Mouse (Mus musculus) kidney, postnatal 14 days (tissue): Measurements from ENCODE around the gene Tdp1.
A peak's percentile ranks its signal among the peaks of the same experiment; 100 is the strongest.

Experiments
- DNase-seq: peaks from one replicate; pipeline ENCODE4 v3.0.0; 2022; ENCODE audit warnings: mixed read lengths

The Tdp1 gene

DNA sequence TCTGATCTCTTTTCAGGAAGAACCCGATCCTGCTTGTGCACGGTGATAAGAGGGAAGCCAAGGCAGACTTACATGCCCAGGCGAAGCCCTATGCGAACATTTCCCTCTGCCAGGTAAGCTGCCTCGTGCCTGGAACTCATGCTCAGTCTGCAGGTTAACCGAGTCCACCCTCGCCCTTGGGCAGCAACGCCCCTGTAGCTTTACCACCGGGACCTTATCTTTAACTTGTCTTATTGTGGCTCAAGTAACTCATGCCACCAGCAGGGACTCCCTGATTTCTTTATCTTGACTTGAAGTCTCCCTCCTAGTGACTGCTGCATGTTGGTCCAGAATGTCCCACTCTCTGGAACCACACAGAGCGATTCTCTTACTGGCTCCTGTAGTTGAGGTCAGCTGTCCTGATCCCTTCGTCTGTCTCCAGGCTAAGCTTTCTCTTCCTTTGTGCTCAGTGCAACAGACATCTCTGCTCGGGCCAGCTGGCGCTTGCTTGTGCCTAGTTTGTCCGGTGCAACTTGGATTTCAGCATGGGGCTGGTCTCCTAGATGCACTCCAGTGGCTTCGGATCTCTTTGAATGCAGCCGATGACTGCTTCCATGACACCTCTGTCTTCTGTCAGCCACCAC is 14.0 kb downstream of the Tdp1 start:
- no peak for DNase-seq

DNA sequence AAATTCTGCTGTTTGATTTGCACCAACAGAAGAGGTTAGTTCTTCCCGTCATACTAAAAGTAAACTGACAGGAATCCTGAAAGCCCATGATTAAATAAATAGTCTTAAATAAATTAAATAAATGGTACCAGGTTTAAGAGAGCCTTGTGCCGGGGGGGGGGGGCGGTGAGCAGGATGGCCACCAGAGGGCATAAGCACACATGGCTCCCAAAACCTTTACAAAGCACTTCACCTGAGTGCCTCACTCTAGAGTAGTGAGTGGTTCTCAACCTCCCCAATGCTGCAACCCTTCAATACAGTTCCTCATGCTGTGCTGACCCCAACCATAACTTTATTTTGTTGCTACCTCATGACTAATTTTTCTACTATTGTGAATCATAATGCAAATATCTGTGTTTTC is 15.7 kb downstream of the Tdp1 start:
- DNase-seq, result no peak

DNA sequence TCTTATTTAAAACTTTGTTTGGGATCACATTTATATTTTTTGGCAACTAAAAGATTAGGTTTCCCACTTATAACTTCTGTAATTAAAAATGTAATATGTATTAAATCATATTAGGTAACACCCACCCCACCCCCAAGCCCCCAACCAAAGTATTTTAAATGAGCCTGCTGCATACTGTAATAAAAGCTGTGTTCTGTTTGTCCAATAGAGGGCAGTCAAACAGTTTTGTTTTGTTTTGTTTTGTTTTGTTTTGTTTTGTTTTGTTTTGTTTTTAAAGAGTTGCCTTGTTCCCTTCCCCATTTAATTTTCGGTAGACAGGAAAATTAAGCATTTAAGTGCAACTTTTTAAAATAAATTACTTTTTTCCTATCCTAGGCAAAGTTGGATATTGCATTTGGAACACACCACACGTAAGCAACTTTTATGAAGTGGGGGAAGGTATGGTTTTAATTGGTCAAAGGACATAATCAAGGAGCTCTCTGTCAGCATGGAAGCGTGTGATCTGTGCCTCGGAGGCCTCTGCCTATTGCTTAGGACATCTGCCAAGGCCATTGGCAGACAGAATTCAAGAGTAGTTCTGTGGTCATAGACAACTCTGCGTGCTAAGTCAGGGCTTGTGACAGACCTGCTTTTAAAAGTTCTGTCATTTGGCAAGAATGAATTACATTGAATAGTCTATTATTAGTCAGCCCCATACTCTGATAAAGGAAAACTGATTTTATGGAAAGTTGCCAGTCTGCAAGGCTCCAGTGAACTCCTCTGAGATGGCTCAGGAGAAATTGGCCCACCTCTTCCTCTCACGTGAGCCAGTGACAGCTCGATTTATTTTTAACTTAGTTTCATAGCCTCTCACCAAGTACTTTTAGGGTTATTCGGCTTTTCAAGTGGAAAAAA is 17.9 kb downstream of the Tdp1 start:
- DNase-seq, result peak; percentile 32

DNA sequence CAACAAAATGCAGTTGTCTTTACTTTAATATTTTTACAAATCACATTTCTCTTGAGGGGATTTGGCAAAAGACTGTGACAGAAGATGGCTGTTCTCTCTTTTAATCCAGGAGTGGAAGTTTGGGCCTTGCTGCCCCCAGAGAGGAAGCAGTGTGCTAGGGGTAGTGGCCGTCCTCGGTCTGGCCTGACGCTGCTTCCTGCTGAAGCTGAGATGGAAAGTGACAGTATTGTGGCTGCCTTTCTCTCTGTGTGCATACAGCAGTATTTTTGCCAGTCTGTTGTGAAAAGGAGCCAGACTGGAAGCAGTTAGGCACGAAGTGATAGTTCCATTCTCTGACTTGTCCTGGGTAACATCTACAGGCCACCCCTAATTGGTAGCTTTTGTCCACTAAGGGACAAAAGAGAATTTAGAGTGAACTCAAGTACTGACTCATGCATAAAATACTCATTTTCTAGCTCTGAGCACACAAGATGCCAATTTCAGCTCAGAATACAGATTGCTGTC is 18.6 kb downstream of the Tdp1 start:
- DNase-seq, result peak; percentile 15

DNA sequence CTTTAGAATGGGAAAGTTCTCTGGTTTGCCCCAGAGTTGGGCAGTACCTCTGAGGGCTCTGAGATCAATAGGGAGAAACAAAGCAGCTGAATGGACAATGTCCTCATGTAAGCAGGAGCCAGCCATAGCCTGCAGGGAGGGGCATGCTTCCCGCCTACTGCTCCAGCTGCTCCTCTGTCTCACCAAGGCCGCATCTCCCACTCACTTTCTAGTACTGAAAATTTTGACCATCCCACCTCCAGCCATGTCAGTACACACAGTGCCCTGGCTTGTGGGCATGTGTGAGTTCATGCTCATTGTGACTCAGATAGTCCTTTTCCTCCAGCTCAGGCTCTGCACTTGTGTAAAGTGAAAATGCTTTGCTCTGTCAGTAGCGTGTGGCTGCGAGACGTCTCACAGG is 20.2 kb downstream of the Tdp1 start:
- DNase-seq, result no peak

DNA sequence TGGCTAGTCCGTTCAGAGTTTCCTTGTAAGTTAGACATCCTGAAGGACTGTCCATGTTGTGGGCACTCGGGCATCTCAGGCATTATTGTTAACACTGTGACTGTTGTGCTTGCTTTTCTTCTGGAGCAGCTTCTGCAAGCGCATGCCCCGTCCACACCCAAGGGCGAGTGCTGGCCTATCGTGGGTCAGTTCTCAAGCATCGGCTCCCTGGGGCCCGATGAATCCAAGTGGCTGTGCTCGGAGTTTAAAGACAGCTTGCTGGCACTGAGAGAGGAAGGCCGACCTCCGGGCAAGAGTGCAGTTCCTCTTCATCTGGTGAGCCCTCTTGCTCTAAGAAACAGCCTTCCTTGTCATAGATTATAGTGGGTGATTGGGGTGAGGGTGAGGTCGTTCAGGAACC is 27.1 kb downstream of the Tdp1 start:
- DNase-seq, result peak; percentile 66

DNA sequence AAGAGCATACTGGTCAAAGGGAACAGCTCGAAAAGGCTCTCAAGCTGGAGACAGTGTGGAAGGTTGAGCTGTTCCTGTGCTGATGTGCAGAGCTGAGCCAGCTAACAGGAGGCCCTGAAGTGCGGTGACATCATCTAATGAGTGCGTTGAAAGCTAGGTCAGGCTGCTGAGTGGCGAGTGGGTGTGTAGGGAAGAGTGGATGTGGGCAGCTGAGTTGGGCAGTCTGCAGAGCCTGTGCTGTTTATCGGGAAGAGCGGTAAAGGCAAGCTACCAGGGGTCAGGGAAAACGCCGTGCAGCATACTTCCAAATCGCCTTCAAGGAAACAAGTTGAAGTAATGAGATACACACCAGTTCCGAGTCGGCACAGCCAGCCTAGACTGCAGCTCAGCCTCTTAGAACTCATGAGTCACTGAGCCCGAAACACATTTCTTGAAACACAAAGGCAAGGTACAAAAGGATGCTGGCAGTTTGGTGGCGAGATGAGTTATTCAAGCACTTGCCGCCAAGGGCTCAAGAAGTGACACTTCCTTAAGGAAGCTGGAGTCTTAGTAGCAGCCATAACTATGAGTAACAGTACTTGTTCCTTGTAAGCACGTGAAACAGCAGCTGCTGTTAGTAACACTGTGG is 33.6 kb downstream of the Tdp1 start:
- DNase-seq, result no peak

DNA sequence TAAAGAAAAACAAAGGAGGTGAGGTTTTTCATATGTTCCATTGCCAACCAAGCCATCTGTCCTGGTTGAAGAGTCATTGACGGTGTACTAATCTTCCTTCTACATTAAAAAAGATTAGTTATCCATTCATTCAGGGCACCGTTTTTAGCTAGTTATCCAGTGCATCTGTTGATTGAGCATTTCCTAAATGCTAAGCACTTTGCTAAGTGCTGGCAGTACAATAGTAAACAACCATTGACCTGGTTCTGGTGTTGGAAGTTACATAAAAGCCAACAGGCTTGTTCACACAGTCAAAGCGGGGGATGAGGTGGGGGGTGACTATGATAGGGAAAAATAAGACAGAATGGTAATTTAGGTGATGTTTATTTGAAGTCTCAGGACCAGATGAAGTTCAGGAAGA is 35.3 kb downstream of the Tdp1 start:
- peak; percentile 9 for DNase-seq

DNA sequence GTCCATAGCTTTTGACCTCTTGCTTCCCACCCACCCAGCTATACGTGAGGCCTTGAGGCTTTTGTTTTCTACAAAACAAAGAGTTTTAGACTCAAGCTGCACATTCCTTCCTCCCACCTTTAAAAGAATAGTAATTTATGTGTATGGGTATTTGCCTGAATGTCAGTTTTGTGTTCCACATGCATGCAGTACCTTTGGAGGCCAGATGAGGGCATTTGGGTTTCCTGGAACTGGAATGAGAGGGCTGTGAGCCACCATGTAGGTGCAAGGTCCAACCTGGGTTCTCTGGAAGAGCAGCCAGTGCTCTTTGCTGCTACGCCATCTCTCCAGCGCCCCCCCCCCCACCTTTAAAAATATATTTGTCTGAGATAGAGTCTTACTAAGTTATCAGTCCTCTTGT is 36.7 kb downstream of the Tdp1 start:
- peak; percentile 18 for DNase-seq

DNA sequence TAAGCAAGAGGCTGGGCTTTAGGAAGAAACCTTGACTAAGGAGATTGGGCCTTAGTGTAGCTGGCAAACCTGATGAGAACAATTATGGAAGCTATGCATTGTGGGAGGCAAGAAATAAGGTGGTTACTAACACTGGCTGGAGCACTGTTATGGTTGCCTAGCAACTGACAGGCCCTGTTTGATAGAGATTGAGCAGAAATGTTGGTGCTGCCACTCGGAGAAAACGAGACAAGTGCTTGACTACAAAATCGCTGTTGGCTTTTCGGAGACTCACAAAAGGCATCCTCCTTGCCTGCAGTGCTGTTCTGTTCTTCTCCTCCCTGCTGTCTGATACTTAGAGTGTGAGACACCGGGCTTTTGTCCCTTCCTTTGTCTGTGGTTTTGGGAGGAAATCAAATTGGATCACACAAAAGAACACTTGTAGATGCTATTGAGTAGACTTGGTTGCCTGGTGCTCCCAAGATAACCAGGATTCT is 38.9 kb downstream of the Tdp1 start:
- no peak for DNase-seq

DNA sequence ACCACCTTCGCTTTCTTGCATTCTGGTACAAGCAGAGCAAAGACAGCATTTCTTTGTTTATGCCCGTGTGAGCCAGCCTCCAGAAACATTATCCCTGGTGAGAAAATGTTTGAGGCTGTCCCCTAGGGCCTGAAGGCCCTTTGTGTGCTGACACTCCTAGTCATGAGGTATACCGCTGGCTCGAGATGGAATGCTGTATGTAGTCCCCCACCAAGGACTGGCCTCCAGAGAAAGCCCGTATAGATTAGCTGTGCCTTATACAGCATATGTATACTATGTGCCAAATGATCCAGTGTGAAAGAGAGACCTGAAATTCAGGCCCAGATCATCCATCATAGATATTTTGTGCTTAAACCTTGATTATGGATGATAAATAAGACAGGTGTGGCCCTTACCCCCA is 39.4 kb downstream of the Tdp1 start:
- DNase-seq, result no peak

DNA sequence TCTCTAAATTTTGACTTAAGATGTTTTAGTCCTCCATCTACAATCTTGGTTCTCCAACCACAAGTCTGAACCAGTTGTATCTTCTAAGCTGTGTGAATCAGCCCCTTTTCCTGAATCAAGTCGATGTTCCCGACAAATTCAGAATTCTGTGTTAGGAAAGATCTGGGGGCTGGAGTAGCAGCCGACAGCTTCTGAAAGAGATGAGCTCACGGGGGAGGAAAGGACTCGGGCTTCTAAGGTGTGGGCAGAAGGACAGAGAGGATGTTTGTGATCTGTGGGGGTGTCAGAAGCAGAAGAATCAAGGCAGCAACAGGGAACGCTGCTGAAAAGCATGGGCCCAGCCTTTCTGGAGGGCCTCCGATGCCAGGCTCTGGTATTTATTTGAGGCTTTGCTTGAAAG is 44.0 kb downstream of the Tdp1 start:
- no peak for DNase-seq

DNA sequence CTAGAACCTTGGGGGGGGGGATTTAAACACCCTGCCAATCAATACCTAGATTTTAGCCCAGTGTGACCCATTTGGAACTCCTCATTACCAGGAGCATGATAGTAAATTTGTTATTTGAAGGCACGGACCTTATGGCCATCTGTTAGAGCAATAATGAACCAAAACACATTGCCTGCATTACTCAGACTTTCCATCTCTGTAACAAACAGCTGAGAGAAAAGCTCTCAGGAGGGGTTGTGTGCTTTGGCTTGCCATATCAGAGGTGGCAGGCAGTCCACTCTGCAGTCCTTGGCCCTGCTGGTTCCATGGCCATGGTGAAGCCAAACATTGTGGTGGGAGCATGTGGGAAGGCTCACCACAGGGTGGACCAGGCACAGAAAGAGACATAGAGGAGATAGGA is 44.8 kb downstream of the Tdp1 start:
- no peak for DNase-seq

DNA sequence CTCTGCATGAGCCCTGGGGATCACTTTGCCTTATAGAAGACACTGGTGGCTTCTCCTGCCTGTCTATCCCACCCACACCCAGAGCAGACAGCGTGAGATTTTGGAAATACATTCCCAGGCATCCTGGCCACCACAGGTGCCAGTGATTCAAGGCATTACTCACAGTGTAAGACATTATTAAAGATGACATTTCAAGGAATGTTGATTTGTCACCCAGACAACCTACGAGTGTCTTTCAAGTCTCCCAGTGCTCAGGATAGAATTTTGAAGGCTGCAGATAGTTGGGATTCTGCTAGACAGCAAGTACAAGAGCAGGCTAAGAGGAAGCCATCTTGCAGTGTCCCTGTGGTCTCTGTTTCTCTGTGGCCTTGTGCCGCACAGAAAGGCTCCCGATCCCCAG is 47.9 kb downstream of the Tdp1 start:
- DNase-seq, result no peak

DNA sequence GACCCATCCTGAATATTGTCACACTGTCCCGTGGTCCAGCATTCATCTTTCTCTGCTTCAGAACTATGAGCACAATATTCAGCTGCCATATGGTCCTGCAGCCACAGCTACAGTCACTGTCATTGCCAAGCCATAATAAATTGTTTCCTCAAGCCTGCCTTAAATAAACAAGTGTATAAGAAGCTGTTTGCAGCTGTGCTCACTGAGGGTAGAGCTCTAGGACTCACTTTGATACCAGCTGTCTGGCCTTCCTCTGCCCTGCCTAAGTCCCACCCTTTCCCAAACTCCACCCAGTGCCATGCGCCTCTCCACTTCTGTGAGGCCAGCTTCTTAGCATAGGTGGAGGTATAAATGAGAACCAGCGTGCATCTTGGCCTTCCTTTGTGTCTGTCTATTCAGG is 49.3 kb downstream of the Tdp1 start:
- DNase-seq, result no peak

DNA sequence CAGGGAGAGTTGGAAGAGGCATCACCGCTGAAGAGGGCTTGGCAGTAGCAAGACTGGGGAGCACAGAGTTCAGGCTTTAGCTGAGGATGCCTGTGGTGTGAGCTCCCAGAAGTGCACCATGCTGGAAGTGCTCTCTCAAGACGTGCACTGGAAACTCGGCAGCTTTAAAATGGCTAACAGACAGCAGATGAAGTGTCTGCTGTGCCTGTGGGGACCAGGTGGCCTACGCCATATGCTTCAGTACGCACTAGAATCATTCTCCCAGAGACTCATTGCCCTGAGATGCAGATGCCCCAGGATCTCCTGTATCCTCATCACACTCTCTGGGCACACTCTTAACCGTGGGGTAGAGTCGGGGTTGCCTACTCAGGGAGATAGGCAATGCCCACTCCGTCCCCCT is 51.1 kb downstream of the Tdp1 start:
- DNase-seq, result no peak

DNA sequence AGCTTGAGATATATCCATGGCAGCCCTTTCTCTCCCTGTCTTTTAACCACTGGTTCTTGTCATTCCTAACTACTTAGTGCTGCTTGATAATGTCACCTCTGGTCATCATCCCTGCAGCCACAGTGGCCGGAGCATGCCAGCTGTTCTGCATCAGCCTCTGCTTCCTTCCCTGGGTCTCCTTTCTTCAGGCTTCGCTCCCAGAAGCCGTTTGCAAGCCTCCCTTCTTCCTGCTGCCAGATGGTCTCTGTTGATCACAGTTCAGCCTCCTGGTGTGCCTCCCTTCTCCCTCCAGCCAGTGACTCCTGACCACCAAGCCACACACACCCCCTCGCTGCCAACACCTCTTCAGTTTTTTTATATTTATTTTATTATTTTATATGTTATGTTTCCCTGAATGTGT is 54.2 kb downstream of the Tdp1 start:
- peak; percentile 61 for DNase-seq

DNA sequence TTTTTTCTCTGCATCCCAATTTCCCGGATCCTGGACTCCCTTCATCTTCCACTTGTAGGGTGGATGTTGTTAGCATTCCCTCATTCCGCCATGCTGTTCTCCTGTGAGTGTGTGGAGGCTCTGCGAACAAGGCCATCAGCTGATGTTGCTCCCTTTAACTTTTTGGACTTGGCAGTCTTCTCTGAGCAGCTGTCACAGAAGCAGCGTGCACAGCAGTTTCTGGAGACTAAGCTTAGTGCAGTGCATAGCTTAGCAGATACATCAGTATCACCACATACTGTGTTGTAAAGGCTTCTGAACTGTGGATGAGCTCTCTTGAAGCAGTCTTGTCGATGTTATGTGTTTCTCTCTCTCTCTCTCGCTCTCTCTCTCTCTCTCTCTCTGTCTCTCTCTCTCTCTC is 54.9 kb downstream of the Tdp1 start:
- peak; percentile 20 for DNase-seq

DNA sequence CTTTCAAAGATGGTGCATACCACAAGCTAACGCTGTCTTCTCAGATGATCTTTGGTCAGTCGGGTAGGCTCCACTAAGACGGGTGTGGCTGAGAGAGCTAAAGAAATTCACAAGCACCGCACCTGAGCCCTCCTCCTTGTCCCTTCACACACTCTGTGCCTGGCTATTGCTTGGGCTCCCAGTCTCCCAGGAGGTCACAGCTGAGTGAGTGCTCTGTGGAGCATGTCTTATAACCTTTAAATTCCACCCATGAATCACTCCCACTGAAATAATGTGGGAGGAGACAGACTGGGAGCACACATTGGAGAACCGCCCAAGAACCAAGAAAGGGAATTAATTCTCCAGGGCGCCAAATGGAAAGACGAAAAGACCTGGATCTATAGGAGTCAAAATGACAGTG is 56.4 kb downstream of the Tdp1 start:
- DNase-seq, result peak; percentile 76

DNA sequence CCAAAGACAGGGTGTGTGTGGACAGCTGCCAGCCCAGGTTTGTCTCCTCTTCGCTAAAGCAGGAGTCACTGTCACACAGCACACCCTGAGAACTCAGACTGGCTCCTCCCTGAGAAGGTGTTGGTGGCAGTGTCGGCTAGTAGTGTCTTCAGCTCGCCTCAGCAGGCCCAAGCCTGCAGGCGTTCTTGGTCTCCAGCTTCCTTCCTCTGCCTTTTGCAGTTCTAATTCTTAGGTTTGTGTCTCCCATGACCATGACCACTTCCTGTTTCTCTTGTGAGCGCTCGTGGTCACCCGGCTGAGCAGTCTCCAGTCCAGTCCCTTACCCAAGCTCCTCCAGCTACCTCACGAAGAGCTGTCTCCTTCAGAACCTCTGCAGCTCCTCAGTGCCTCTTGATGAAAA is 58.1 kb downstream of the Tdp1 start:
- DNase-seq, result no peak

DNA sequence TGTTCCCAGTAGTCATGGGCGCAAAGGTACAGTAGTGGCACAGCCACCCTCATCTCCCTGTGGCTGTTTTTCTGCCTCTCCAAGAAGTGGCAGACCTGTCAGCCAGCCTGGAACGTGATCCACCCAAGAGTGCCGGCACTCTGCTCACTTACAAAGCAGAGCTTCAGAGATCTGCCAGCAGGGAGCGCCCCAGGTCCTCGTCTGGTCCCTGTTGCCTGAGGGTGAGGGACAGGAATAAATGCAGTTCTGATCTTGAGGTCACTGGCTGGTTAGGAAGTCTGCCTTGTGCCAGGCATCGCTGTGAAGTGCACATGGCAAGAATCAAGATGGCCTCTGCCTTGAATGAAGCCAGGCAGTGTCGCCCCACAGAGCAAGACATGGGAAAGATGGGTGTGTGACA is 68.6 kb downstream of the Tdp1 start:
- DNase-seq, result peak; percentile 44

DNA sequence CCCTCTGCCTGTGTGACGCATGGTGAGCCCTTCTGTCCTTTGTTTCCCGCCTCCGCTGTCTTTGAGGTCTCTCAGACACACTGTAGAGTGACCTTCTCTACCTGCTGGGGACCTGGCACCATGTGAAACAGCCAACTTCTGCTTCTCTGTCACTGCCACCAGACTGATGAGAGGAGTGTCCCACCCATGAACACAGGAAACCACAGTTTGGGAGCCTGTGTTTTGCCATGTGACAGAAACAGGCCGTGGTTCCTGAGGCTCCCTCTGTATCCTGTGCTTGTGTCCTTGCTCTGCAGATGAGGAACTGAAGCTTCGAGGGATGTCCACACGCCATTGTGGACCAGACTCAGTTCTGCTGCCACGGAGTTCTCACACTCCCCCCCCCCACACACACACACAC is 72.1 kb downstream of the Tdp1 start:
- no peak for DNase-seq
